Mouse (Mus musculus) heart, postnatal 14 days (tissue): ENCODE measurements around the gene Cul1. TPM values are rescaled to one million over a fixed set of nuclear protein-coding genes. Genes with fewer than 3 reads are reported as not detected.
A peak's percentile ranks its signal among the peaks of the same experiment; 100 is the strongest.

Experiments
- DNase-seq, 2 experiments: peaks; one replicate each; pipeline ENCODE4 v3.0.0; 2021 to 2022
- intact Hi-C: fragments of 180-260 bp; cut with DNase I; formaldehyde crosslinking; loops from one replicate; pipeline ENCODE4 v1.15.1; 2025
- total RNA-seq, 2 experiments: library from RNA; stranded (reverse); gene quantifications; 2 replicates each; pipeline ENCODE4 v1.2.3; 2021

The Cul1 gene
- total RNA-seq, 2 experiments from 2014 or later = 61.7 to 67.7 TPM

- intact Hi-C loops = no loop called here
- no peak for DNase-seq
These were observed 13.3 kb downstream of the Cul1 start for GRCm38 (mm10) chr6:47466488-47466887.

- DNase-seq = no peak
- intact Hi-C loops = no loop called here
These were observed 13.9 kb downstream of the Cul1 start for GRCm38 (mm10) chr6:47467058-47467457.

GRCm38 (mm10) chr6:47469760-47470159, 16.6 kb downstream of the Cul1 start:
- DNase-seq = no peak
- intact Hi-C loops = no loop called here

GRCm38 (mm10) chr6:47472444-47472843, 19.2 kb downstream of the Cul1 start:
- intact Hi-C loops = no loop called here
- peak in 1 of 2 experiments; percentile 10 for DNase-seq

GRCm38 (mm10) chr6:47482027-47482426, 28.8 kb downstream of the Cul1 start:
- DNase-seq = no peak
- intact Hi-C loops = no loop called here

- DNase-seq = no peak
- intact Hi-C loops = no loop called here
These were observed 41.4 kb downstream of the Cul1 start for GRCm38 (mm10) chr6:47494562-47494961.

- no peak for DNase-seq
- intact Hi-C loops = loop anchor here (10.0 kb wide), 1 partner anchor 205 kb away; no protein-coding TSS in a partner anchor
These were observed 66.8 kb downstream of the Cul1 start for GRCm38 (mm10) chr6:47520030-47520429.

GRCm38 (mm10) chr6:47522431-47522830, 69.2 kb downstream of the Cul1 start:
- intact Hi-C loops = loop anchor here (10.0 kb wide), 1 partner anchor 208 kb away; no protein-coding TSS in a partner anchor
- DNase-seq = no peak

- no peak for DNase-seq
- intact Hi-C loops = loop anchor here (10.0 kb wide), 1 partner anchor 210 kb away; no protein-coding TSS in a partner anchor
These were observed 71.8 kb downstream of the Cul1 start for GRCm38 (mm10) chr6:47525041-47525440.

- no peak for DNase-seq
- intact Hi-C loops = loop anchor here (10.0 kb wide), 1 partner anchor 212 kb away; no protein-coding TSS in a partner anchor
These were observed 73.2 kb downstream of the Cul1 start for GRCm38 (mm10) chr6:47526446-47526845.

GRCm38 (mm10) chr6:47527129-47527528, 73.9 kb downstream of the Cul1 start:
- no peak for DNase-seq
- intact Hi-C loops = loop anchor here (10.0 kb wide), 1 partner anchor 212 kb away; no protein-coding TSS in a partner anchor

GRCm38 (mm10) chr6:47527655-47528054, 74.5 kb downstream of the Cul1 start:
- no peak for DNase-seq
- intact Hi-C loops = loop anchor here (10.0 kb wide), 1 partner anchor 213 kb away; no protein-coding TSS in a partner anchor

- no peak for DNase-seq
These were observed 79.3 kb downstream of the Cul1 start for GRCm38 (mm10) chr6:47532547-47532946.

GRCm38 (mm10) chr6:47535333-47535732, 82.1 kb downstream of the Cul1 start:
- DNase-seq = no peak
- intact Hi-C loops = no loop called here

More at GRCm38 (mm10) chr6:47532547-47532946, 79.3 kb downstream of the Cul1 start:
- intact Hi-C loops = no loop called here

GRCm38 (mm10) chr6:47552280-47552679, 99.1 kb downstream of the Cul1 start:
- no peak for DNase-seq

GRCm38 (mm10) chr6:47559287-47559686, 106.1 kb downstream of the Cul1 start:
- intact Hi-C loops = no loop called here

More at GRCm38 (mm10) chr6:47552280-47552679, 99.1 kb downstream of the Cul1 start:
- intact Hi-C loops = no loop called here

GRCm38 (mm10) chr6:47560407-47560806, 107.2 kb downstream of the Cul1 start:
- intact Hi-C loops = loop anchor here (5.0 kb wide), 1 partner anchor 87 kb away; no protein-coding TSS in a partner anchor
- DNase-seq = no peak

More at GRCm38 (mm10) chr6:47559287-47559686, 106.1 kb downstream of the Cul1 start:
- no peak for DNase-seq

- DNase-seq = no peak
- intact Hi-C loops = loop anchor here (5.0 kb wide), 1 partner anchor 86 kb away; no protein-coding TSS in a partner anchor
These were observed 107.6 kb downstream of the Cul1 start for GRCm38 (mm10) chr6:47560846-47561245.

- intact Hi-C loops = loop anchor here (5.0 kb wide), 1 partner anchor 86 kb away; no protein-coding TSS in a partner anchor
- DNase-seq = no peak
These were observed 108.2 kb downstream of the Cul1 start for GRCm38 (mm10) chr6:47561426-47561825.

GRCm38 (mm10) chr6:47565326-47566035, 112.3 kb downstream of the Cul1 start:
- DNase-seq = no peak
- intact Hi-C loops = no loop called here

GRCm38 (mm10) chr6:47572887-47573286, 119.7 kb downstream of the Cul1 start:
- no peak for DNase-seq

More at GRCm38 (mm10) chr6:47572887-47573286, 119.7 kb downstream of the Cul1 start:
- intact Hi-C loops = no loop called here
